Mouse (Mus musculus): Measurements from ENCODE around the gene Rexo5. TPM values are rescaled to one million over a fixed set of nuclear protein-coding genes. Genes with fewer than 3 reads are reported as not detected.

The Rexo5 gene
- polyA plus RNA-seq, 1 experiment = 3.9 TPM

- no peak for TF ChIP-seq GATA1 (IDR thresholded peaks at IDR 0.05; ENCODE audit: low read length)
These were observed 7.2 kb downstream of the Rexo5 start for GRCm38 (mm10) chr7:119800991-119801390.

- no peak for TF ChIP-seq GATA1 (IDR thresholded peaks at IDR 0.05; ENCODE audit: low read length)
These were observed 13.6 kb downstream of the Rexo5 start for GRCm38 (mm10) chr7:119807396-119807795.

DNA sequence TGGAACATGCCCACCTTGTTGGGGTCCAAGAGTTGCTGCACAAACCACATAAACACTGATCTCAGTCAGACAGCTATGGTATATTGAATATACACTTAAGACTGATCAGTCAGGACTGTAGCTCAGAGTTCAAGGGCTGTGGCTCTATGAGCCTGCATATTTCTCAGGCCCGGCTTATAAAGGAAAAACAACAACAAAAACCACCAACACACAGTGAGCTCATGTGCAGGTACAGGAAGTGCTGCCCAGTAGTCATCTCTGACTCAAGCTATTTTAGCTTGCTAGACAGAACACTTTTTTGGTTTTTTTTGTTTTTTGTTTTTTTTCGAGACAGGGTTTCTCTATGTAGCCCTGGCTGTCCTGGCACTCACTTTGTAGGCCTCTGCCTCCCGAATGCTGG lies 14.9 kb downstream of the Rexo5 start:
- no peak for TF ChIP-seq GATA1 (IDR thresholded peaks at IDR 0.05; ENCODE audit: low read length)

DNA sequence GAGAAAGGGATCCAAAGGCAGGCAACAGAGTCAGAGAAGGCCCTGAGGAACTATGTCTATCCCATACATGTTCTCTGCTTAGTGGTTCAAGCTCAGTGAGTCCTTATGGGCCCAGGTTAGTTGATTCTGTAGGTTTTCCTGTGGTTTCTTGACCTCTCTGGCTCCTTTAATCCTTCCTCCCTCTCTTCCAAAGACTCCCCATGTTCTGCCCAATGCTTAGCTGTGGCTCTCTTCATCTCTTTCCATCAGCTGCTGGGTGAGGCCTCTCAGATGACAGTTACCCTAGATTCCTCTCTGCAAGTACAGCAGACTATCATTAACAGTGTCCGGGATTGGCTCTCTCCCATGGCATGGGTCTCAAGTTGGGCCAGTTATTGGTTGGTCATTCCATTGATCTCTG lies 41.6 kb downstream of the Rexo5 start:
- no peak for TF ChIP-seq GATA1 (IDR thresholded peaks at IDR 0.05; ENCODE audit: low read length)

DNA sequence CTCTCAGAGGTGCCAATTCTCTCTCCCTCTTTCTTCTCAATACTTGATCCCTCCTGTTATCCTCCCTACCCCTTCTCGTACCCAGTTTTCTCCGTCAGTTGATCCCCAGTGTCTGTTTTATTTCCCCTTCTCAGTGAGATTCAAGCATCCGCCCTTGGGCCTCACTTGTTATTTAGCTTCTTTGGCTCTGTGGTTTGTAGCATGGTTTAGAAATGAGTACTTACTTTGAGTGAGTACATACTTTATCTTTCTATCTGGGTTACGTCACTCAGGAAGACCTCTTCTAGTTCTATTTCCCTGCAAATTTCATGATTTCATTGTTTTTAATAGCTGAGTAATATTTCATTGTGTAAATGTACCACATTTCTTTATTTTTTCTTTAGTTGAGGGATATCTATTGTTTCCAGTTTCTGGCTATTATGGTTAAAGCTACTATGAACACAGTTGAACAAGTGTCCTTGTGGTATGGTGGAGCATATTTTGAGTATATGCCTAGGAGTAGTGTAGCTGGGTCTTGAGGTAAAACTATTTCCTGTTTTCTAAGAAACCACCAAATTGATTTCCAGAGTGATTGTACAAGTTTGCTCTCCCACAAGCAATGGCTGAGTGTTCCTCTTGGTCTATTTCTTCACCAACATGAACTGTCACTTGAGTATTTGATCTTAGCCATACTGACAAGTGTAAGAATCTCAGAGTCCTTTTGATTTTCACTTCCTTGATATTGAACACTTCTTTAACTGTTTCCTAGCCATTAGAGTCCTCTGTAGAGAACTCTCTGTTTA lies 42.4 kb downstream of the Rexo5 start:
- TF ChIP-seq GATA1 (IDR thresholded peaks at IDR 0.05; ENCODE audit: low read length) = no peak

- no peak for TF ChIP-seq GATA1 (IDR thresholded peaks at IDR 0.05; ENCODE audit: low read length)
These were observed 48.1 kb downstream of the Rexo5 start for GRCm38 (mm10) chr7:119841820-119842449.

GRCm38 (mm10) chr7:119845541-119845940 lies 51.7 kb downstream of the Rexo5 start:
- peak; percentile 57 for TF ChIP-seq GATA1 (IDR thresholded peaks at IDR 0.05; ENCODE audit: low read length)

DNA sequence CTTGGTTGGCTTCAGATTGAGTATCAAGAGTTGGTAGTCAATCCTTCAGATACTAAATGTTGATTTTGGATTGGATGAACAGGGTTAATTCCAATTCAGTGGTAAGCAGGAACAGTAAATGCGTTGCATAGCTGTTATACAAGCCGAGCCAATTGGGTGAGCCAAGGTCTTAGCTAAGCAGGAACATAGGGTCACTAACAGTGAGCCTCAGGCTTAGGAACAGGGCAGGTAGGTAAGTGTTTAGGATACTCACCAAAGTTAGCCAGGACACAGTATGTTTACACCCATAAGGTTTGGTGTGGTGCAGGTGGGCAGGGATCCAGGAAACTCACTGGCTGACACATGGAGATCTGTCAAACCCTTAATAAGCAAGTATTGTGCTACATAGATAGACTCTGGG lies 53.6 kb downstream of the Rexo5 start:
- TF ChIP-seq GATA1 (IDR thresholded peaks at IDR 0.05; ENCODE audit: low read length) = no peak

DNA sequence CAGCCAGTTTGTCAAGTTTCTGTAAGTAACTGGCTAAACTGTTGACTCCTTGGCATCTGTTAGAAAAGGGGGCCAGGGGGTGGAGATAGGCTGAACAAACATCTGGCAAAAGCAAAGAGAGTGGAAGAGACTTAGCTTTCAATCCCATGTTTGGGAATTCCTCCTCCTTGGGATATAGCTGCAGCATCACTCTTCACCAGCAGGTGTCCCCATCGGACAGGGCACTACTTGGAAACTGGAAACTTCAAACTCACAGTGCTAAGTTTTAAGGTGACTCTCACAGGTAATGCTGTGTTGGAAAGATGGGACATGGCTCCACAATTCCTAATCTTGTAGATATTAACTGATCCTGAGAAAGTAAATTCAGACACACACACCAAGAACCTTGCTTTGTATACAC lies 55.3 kb downstream of the Rexo5 start:
- TF ChIP-seq GATA1 (IDR thresholded peaks at IDR 0.05; ENCODE audit: low read length) = no peak

GRCm38 (mm10) chr7:119850737-119851136 lies 56.9 kb downstream of the Rexo5 start:
- TF ChIP-seq GATA1 (IDR thresholded peaks at IDR 0.05; ENCODE audit: low read length) = no peak

GRCm38 (mm10) chr7:119852494-119852893 lies 58.7 kb downstream of the Rexo5 start:
- no peak for TF ChIP-seq GATA1 (IDR thresholded peaks at IDR 0.05; ENCODE audit: low read length)

GRCm38 (mm10) chr7:119853186-119853585 lies 59.4 kb downstream of the Rexo5 start:
- no peak for TF ChIP-seq GATA1 (IDR thresholded peaks at IDR 0.05; ENCODE audit: low read length)

DNA sequence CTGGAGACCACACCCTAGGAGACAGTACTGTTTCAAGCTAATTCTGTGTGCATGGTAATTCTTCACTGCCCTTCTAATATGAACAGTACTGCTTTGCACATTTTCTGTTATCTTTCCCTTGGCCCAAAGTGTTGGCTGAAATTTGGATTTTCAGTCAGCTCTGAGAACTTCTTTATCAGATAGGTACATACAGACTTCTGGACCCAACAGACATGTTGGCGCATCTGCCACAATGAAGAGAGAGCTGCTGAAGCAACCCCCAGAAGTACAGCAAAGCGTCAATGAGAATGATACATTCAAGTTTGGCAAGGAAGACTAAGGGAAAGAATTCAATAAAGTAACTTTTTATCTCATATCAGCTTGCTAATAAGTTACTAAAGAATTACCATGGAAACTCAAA lies 60.6 kb downstream of the Rexo5 start:
- TF ChIP-seq GATA1 (IDR thresholded peaks at IDR 0.05; ENCODE audit: low read length) = no peak

DNA sequence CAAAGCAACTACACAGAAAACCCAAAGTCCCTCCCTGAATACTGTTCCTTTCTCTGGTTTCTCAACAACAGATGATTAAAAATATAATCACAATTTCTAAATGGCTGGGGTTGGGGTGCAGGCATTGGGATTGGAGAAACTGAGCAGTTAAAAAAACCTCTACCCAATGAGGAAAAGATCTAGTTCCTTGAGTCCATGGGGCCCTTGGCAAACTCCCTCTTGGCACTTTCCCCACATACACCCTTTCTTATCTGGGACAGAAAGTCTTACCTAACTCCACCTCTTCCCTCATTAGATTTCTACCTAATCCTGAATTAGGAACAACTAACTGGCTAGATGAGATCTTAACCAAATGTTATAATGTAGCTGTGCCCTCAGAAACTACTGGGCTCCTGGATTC lies 61.2 kb downstream of the Rexo5 start:
- TF ChIP-seq GATA1 (IDR thresholded peaks at IDR 0.05; ENCODE audit: low read length) = no peak

DNA sequence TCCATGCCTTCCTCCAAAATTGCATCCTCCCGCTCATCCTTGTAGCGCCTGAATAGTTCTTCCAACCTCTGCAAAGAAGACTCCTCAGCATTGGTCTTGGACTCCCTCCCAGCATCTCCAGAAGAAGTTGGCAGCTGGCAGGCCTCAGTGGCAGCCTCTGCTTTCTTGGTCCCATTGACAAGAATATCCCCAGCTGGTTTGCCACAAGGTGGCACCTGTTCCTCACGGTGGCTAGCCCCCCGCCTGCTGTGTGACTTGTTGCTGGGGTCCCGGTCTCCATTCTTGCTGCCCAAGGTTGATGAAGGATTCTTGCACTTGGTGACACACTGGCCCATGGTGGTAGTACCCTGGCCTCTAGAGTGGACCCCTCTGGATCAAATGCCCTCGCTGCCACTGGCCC lies 65.7 kb downstream of the Rexo5 start:
- TF ChIP-seq GATA1 (IDR thresholded peaks at IDR 0.05; ENCODE audit: low read length) = no peak

DNA sequence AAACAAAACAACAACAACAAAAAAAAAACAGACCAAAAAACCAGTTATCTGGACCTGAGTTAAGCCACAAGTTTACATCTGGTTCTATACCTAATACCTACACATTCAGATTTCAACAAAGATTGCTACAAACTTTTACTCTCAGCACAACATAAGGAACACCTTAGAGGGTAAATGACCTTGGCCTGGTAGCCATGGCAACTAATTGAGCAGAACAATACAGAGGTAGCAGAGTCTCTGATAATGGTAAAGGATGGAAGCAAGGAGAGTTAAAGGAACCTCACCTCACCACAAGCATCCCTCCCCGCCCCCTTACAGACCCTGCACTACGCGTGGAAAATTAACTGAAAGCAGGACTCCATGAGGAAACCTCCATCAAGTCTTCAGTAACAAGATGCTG lies 66.3 kb downstream of the Rexo5 start:
- no peak for TF ChIP-seq GATA1 (IDR thresholded peaks at IDR 0.05; ENCODE audit: low read length)

GRCm38 (mm10) chr7:119860554-119860953 lies 66.7 kb downstream of the Rexo5 start:
- TF ChIP-seq GATA1 (IDR thresholded peaks at IDR 0.05; ENCODE audit: low read length) = no peak

All from G1E-ER4 (cell line).